Mouse (Mus musculus) neutrophil, adult 83 days (primary cell): ENCODE measurements around the gene Ddn. TPM values are rescaled to one million over a fixed set of nuclear protein-coding genes. Genes with fewer than 3 reads are reported as not detected.

Experiments
- total RNA-seq, 2 experiments: library from RNA; stranded (reverse); gene quantifications; one replicate each; pipeline ENCODE4 v1.2.4; 2023

The Ddn gene
- not detected for total RNA-seq

DNA sequence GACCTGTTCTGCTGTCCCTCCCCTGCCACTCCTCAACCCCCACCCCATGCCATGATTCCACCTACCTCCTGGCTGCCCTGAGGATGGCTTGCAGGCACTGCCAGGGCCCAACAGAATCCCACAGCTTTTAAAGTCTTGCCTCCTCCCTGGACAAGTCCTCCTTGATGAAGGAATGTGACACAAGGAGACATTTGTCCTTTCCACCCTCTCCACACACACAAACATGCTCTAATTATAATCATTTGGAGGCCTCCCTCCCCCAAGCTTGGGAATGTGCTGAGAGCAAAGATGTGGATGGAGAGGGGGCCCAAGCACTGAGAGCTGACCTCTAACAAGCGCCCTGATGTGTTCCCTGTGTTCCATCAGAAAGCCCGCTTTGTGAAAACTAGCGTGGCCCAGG lies at the start of gene Ddn:
Gene Ddn (minus strand): TSS at position 101 of the 400 bp plus-strand sequence.

DNA sequence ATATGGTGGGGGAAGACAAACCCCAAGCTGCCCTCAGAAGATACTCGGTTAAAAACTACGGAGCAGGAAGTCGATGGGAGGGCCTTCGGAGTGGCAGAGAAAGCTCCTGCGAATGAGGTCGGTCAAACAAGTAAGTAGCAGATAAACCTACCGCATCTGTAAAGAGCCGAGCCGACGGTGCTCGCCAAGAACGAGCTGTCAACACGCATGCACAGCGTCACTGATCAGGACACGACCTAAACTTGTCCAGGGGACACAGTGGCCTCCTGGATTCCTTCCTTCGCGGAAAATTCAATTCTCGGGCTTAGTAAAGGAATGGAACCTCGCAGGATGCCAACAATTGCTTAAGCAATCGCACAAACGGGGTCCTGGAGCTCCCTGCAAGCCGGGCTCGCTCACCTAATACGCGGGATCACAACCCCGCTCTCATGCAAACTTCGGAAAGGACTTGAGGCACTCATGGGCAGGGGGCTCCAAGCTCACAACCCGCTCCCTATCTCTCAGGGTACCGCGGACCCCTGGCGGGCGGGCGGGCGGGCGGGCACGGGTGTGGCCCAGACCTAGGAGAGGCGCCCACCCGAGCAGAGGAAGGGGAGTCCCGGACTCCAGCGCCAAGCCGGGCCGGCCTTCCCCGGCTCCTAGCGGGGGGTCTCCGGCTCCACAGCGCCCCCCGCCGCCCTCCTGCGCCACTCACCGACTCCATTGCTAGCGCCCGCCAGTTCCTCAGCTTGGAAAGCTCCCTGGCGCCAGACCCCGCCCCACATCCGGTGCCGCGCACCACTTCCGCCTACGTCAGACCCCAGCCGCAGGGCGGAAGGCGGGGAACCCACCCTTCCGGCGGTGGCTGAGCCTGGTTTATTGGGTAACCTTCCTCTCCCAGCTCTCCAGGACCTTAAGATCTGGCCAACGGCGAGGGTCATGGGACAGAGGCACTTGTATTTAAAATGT lies 21.7 kb upstream of the Ddn start, which contains the start of gene Prkag1:
Gene Prkag1 (minus strand): TSS at position 786 of the 948 bp plus-strand sequence.

DNA sequence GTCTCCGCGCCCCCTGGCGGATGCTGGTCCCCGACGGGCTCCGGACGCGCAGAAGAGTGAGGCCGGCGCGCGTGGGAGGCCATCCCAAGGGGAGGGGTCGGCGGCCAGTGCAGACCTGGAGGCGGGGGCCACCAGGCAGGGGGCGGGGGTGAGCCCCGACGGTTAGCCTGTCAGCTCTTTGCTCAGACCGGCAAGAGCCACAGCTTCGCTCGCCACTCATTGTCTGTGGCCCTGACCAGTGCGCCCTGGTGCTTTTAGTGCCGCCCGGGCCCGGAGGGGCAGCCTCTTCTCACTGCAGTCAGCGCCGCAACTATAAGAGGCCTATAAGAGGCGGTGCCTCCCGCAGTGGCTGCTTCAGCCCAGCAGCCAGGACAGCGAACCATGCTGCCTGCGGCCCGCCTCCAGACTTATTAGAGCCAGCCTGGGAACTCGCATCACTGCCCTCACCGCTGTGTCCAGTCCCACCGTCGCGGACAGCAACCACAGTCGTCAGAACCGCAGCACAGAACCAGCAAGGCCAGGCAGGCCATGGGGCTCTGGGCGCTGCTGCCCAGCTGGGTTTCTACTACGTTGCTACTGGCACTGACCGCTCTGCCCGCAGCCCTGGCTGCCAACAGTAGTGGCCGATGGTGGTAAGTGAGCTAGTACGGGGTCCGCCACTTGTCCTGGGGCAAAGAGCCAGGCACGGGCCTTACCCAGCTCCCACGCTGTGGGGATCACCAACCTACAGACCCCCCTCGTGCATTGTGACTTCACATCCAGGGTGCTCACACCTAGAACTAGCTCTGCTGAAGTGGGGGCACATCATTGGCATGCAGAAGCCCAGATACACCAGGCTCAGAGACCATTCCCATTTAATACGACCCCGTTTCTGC lies 19.4 kb downstream of the Ddn start, which contains the start of gene Wnt1:
Gene Wnt1 (plus strand): TSS at position 197 of the 875 bp plus-strand sequence.

DNA sequence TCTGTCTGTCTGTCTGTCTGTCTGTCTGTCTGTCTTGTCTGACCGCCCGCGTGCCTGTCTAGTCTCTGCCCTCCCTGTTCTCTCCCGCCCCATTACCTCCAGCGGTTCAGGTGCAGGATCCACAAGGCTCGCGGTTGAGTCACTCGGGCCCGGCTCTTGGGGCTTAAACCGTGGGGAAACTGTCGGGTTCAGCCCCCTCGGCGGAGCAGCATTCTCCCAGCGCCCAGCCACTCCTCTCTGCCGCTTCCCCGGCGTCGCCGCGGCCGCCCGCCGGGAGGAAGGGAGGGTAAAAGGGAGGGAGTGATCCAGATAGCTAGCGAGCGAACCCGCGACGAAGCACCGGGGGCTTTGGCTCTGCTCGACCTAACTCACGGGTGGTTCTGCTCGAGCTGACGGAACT lies 31.5 kb downstream of the Ddn start, which contains the start of gene Wnt10b:
Gene Wnt10b (minus strand): TSS at position 389 of the 400 bp plus-strand sequence.

DNA sequence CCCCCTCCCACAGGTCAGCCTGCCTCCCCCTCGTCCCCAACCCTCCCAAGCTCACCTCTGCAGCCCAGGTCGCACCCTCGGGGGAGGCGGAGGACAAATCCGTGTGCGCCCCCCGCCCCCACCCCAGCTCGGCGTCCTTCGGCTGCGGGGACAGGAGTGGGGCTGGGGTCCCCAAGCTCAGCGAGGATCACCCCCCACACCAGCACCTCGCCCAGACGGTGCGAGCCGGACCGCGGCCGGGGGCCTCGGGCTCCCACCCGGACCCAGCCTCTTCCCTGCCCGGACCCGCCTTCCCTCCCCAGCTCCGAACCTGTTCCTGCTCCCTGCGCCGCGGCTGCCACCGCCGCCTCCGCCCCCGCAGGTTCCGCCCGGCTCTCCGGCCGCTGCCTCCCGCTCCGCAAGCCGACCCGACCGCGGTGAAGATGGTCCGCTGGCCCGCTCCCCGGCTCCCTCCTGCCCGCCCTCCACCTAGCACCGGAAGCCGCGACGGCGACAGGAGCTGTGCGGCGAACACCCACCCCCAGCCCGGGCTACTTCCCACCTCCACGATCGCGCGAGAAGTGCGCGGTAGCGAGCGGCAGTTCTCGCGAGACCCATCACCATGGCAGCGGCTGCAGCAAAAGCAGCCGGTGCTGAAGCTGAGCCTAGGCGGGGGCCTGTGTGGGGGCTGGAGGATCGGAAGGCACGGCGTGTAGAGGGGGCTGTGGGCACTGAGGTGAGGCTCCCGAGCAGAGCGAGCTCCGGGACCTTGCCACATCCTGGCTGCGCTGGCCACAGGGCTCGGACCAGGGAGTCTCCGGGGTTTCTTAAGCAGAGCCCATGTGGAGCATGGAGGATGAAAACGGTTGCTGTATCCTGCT lies 46.4 kb downstream of the Ddn start, which contains the start of gene Arf3:
Gene Arf3 (minus strand): TSS at position 545 of the 860 bp plus-strand sequence.

Other genes starting within 250 kb of the Ddn start
- gene Ccnt1, start 238.6 kb downstream of the Ddn start, total RNA-seq, result 10 to 100 TPM; 51.6 to 56.9 TPM
- gene 4930415O20Rik, start 238.5 kb downstream of the Ddn start, total RNA-seq, result not detected
- 1 to 10 TPM; 4.7 to 4.9 TPM for gene Adcy6, start 199.4 kb downstream of the Ddn start, total RNA-seq
- under 1 TPM; 0.31 to 0.94 TPM for gene Cacnb3, start 178.7 kb downstream of the Ddn start, total RNA-seq
- 10 to 100 TPM; 61.6 to 67.6 TPM for gene Ddx23, start 146.6 kb downstream of the Ddn start, total RNA-seq
- gene Rnd1, start 132.0 kb downstream of the Ddn start, total RNA-seq, result 10 to 100 TPM; 13.5 to 16.8 TPM
- not detected for gene Ccdc65, start 101.3 kb downstream of the Ddn start, total RNA-seq
- gene Fkbp11, start 81.3 kb downstream of the Ddn start, total RNA-seq, result 1 to 10 TPM; 2.5 to 3.0 TPM
- 10 to 100 TPM; 67.4 to 74.6 TPM for gene Arf3, start 46.3 kb downstream of the Ddn start, total RNA-seq
- not detected for gene Wnt10b, start 31.3 kb downstream of the Ddn start, total RNA-seq
- gene Wnt1, start 19.6 kb downstream of the Ddn start, total RNA-seq, result not detected
- 100 to 1,000 TPM; 108 to 110 TPM for gene Prkag1, start 22.0 kb upstream of the Ddn start, total RNA-seq
- gene Kmt2d, start 61.7 kb upstream of the Ddn start, total RNA-seq, result 100 to 1,000 TPM; 106 to 131 TPM
- 1 to 10 TPM; 2.8 to 3.6 TPM for gene Rhebl1, start 85.0 kb upstream of the Ddn start, total RNA-seq
- not detected for gene Dhh, start 89.0 kb upstream of the Ddn start, total RNA-seq
- gene Lmbr1l, start 108.7 kb upstream of the Ddn start, total RNA-seq, result 10 to 100 TPM; 48.1 to 67.5 TPM
- 100 to 1,000 TPM; 348 to 367 TPM for gene Tuba1b, start 125.1 kb upstream of the Ddn start, total RNA-seq
- not detected for gene Gm49450, start 144.1 kb upstream of the Ddn start, total RNA-seq
- 100 to 1,000 TPM; 100 to 104 TPM for gene Tuba1a, start 144.2 kb upstream of the Ddn start, total RNA-seq
- gene Tuba1c, start 220.4 kb upstream of the Ddn start, total RNA-seq, result 100 to 1,000 TPM; 255 TPM
- under 1 TPM in 1 of 2 experiments, not detected in 1; 0.22 TPM for gene Prph, start 245.7 kb upstream of the Ddn start, total RNA-seq